Mouse (Mus musculus) hindbrain, embryonic 13.5 days (tissue): ENCODE results near the gene Foxi3. TPM values are rescaled to one million over a fixed set of nuclear protein-coding genes. Genes with fewer than 3 reads are reported as not detected.

ENCODE experiments used
- polyA plus RNA-seq: library from polyadenylated mRNA; unstranded; fragments of >200 nt; fragmentation: Nextera tagmentation; extraction: Ambion mirVana; gene quantifications from 2 replicates; pipeline ENCODE4 v1.2.1, GENCODE M21; 2015

Gene Foxi3
- polyA plus RNA-seq, 1 experiment from 2014 or later: not detected

Other genes with a start within 250 kb of the Foxi3 start
- 3.2 and 3.3 TPM in 2 replicates for gene Rpia, start 164.3 kb upstream of the Foxi3 start, polyA plus RNA-seq
- gene Eif2ak3, start 112.0 kb upstream of the Foxi3 start, polyA plus RNA-seq: 13.5 and 13.9 TPM in 2 replicates
- gene Tex37, start 37.6 kb upstream of the Foxi3 start, polyA plus RNA-seq: not detected in 2 replicates
- 4.2 and 4.6 TPM in 2 replicates for gene Thnsl2, start 187.9 kb downstream of the Foxi3 start, polyA plus RNA-seq
- gene Fabp1, start 243.3 kb downstream of the Foxi3 start, polyA plus RNA-seq: not detected in 2 replicates